Mouse (Mus musculus): ENCODE results near the gene Polr1e. TPM values are rescaled to one million over a fixed set of nuclear protein-coding genes. Genes with fewer than 3 reads are reported as not detected.

The Polr1e gene
- polyA plus RNA-seq, 1 experiment from 2014 or later = 33.8 TPM

DNA sequence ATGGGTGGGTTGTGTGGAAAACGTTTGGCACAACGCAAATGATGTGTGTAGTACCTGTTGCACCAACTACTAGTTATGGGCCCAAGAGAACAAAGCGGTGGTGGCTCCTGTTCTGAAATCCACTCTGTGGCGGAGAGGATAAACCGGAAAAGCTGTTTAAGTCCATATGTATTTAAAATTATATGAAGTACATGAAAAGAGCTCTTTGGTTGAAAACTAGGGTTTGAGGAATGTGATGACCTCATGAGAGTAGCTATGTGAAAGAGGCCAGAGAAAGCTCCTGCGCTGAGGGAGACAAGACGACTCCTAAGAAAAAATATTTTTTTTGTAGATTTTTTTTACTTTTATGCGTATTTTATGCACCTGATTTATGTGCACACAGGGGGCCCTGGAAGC is 66.5 kb downstream of the Polr1e start:
- Histone ChIP-seq H3K4me2 (replicated peaks) (peak overlapping the region; percentile 65), H3K4me3 (replicated peaks) (peak overlapping the region; percentile 94), H3K36me3 (no peaks in the 10 kb centered on the region), H3K4me1 (peaks cover 13% of the 10 kb centered on the region), H3K9me3 (replicated peaks) (no peaks in the 10 kb centered on the region), H3K9ac (no peak overlapping the region), H3K27me3 (no peaks in the 10 kb centered on the region), H3K27ac (replicated peaks) (peak overlapping the region; percentile 84)
- WGBS = 20% methylated on average over 8 of the region's 8 CpGs
- ATAC-seq (ENCODE audit: insufficient number of reproducible peaks, low FRiP score, low TSS enrichment, low read depth) = 0 out of 2 replicates have a peak, but pooled peaks have one; percentile 15

Other genes with a start within 250 kb of the Polr1e start
- gene Grhpr, start 37.2 kb upstream of the Polr1e start, polyA plus RNA-seq (2015; fragmentation: Nextera tagmentation; extraction: Ambion mirVana) = 55.1 and 59.0 TPM in 2 replicates
- 21.3 and 22.9 TPM in 2 replicates for gene Zbtb5, start 6.2 kb upstream of the Polr1e start, polyA plus RNA-seq (2015; fragmentation: Nextera tagmentation; extraction: Ambion mirVana)
- 20.0 and 20.5 TPM in 2 replicates for gene Fbxo10, start 66.0 kb downstream of the Polr1e start, polyA plus RNA-seq (2015; fragmentation: Nextera tagmentation; extraction: Ambion mirVana)
- 192 and 221 TPM in 2 replicates for gene Tomm5, start 89.5 kb downstream of the Polr1e start, polyA plus RNA-seq (2015; fragmentation: Nextera tagmentation; extraction: Ambion mirVana)
- 4.1 and 4.5 TPM in 2 replicates for gene Frmpd1, start 166.3 kb downstream of the Polr1e start, polyA plus RNA-seq (2015; fragmentation: Nextera tagmentation; extraction: Ambion mirVana)

All from embryonic facial prominence, embryonic 15.5 days (tissue).